Mouse (Mus musculus) lung, postnatal 14 days (tissue): ENCODE measurements at regions not wholly inside any gene's neighbourhood (a gene's known extent, or its start where the extent isn't known, plus 50 kb on each side); places are given as distances from the start of the nearest gene placed in this dataset.

Experiments used
- DNase-seq: peaks from one replicate; pipeline ENCODE4 v3.0.0; 2021

- DNase-seq, result peak; percentile 26
These were observed 1143.8 kb downstream of the 4930447A16Rik start for GRCm38 (mm10) chr15:38569011-38569640.

GRCm38 (mm10) chr15:38570144-38570543 is 1144.8 kb downstream of the 4930447A16Rik start:
- no peak for DNase-seq

- DNase-seq, result peak; percentile 28
These were observed 1145.4 kb downstream of the 4930447A16Rik start for GRCm38 (mm10) chr15:38570735-38571134.

GRCm38 (mm10) chr15:38572652-38573051 is 1147.3 kb downstream of the 4930447A16Rik start:
- no peak for DNase-seq

GRCm38 (mm10) chr15:38574447-38574846 is 1149.1 kb downstream of the 4930447A16Rik start:
- DNase-seq, result no peak

- DNase-seq, result no peak
These were observed 1149.9 kb downstream of the 4930447A16Rik start for GRCm38 (mm10) chr15:38575254-38575653.

- DNase-seq, result no peak
These were observed 1152.3 kb downstream of the 4930447A16Rik start for GRCm38 (mm10) chr15:38577691-38578090.

GRCm38 (mm10) chr15:38579481-38579880 is 1154.1 kb downstream of the 4930447A16Rik start:
- DNase-seq, result no peak

GRCm38 (mm10) chr15:38583500-38583899 is 1158.1 kb downstream of the 4930447A16Rik start:
- DNase-seq, result no peak

GRCm38 (mm10) chr15:38584425-38584824 is 1159.1 kb downstream of the 4930447A16Rik start:
- DNase-seq, result no peak

- DNase-seq, result no peak
These were observed 1160.3 kb downstream of the 4930447A16Rik start for GRCm38 (mm10) chr15:38585610-38586009.

- DNase-seq, result no peak
These were observed 1161.2 kb downstream of the 4930447A16Rik start for GRCm38 (mm10) chr15:38586594-38586993.

- DNase-seq, result no peak
These were observed 1162.9 kb downstream of the 4930447A16Rik start for GRCm38 (mm10) chr15:38588268-38588667.

- DNase-seq, result no peak
These were observed 1163.7 kb downstream of the 4930447A16Rik start for GRCm38 (mm10) chr15:38589010-38589409.

- no peak for DNase-seq
These were observed 1164.3 kb downstream of the 4930447A16Rik start for GRCm38 (mm10) chr15:38589675-38590074.

- peak; percentile 65 for DNase-seq
These were observed 1168.7 kb downstream of the 4930447A16Rik start for GRCm38 (mm10) chr15:38594095-38594494.

GRCm38 (mm10) chr15:38594747-38595146 is 1169.4 kb downstream of the 4930447A16Rik start:
- no peak for DNase-seq

- DNase-seq, result no peak
These were observed 1170.5 kb downstream of the 4930447A16Rik start for GRCm38 (mm10) chr15:38595820-38596219.

GRCm38 (mm10) chr15:38597458-38597857 is 1172.1 kb downstream of the 4930447A16Rik start:
- no peak for DNase-seq

- DNase-seq, result no peak
These were observed 1176.1 kb downstream of the 4930447A16Rik start for GRCm38 (mm10) chr15:38601436-38601835.

GRCm38 (mm10) chr15:38602187-38602870 is 1177.0 kb downstream of the 4930447A16Rik start:
- DNase-seq, result peak; percentile 46

- DNase-seq, result no peak
These were observed 1178.6 kb downstream of the 4930447A16Rik start for GRCm38 (mm10) chr15:38603918-38604317.

GRCm38 (mm10) chr15:38607368-38607767 is 1182.0 kb downstream of the 4930447A16Rik start:
- peak; percentile 43 for DNase-seq

- no peak for DNase-seq
These were observed 1183.0 kb downstream of the 4930447A16Rik start for GRCm38 (mm10) chr15:38608207-38608870.
